Mouse (Mus musculus): ENCODE data around the gene Ppp5c.

- TF ChIP-seq USF1 (IDR thresholded peaks at IDR 0.05; ENCODE audit: low read depth, low read length) = no peak
- TF ChIP-seq BHLHE40 (IDR thresholded peaks at IDR 0.05; ENCODE audit: low read depth, low read length) = no peak
- no peak for TF ChIP-seq CHD1 (IDR thresholded peaks at IDR 0.05; ENCODE audit: low read depth, low read length)
- no peak for TF ChIP-seq KAT2A (IDR thresholded peaks at IDR 0.05; ENCODE audit: insufficient replicate concordance, low read length)
- no peak for TF ChIP-seq CHD2 (IDR thresholded peaks at IDR 0.05; ENCODE audit: low read length)
- no peak for TF ChIP-seq JUN (IDR thresholded peaks at IDR 0.05; ENCODE audit: insufficient read depth, low read depth, low read length)
Measured at GRCm38 (mm10) chr7:16993651-16994399, 33.9 kb downstream of the Ppp5c start.
